Mouse (Mus musculus): ENCODE measurements around the gene Ube2z.
"Not testable (repeated sequence)": the region's sequence is repeated elsewhere in the genome, so short reads cannot be mapped to it uniquely, and the experiment has no call there.

Ube2z gene

GRCm38 (mm10) chr11:96065215-96065911 lies at the start of gene Ube2z:
TSS of gene Ube2z (minus strand) at chr11:96065388.
- DNase-seq (ENCODE audit: low spot score): peak; percentile 99

GRCm38 (mm10) chr11:96114077-96114476 lies 48.9 kb upstream of the Ube2z start:
- no peak for DNase-seq (ENCODE audit: low spot score)

- no peak for DNase-seq (ENCODE audit: low spot score)
Measured at GRCm38 (mm10) chr11:96111751-96112150, 46.6 kb upstream of the Ube2z start, which contains the start of gene Calcoco2. TSS of gene Calcoco2 (minus strand) at chr11:96111964.

GRCm38 (mm10) chr11:96110950-96111349 lies 45.8 kb upstream of the Ube2z start:
- DNase-seq (ENCODE audit: low spot score): not testable (repeated sequence)

- DNase-seq (ENCODE audit: low spot score): no peak
Measured at GRCm38 (mm10) chr11:96108376-96108775, 43.2 kb upstream of the Ube2z start.

- peak; percentile 56 for DNase-seq (ENCODE audit: low spot score)
Measured at GRCm38 (mm10) chr11:96093361-96093760, 28.2 kb upstream of the Ube2z start.

- no peak for DNase-seq (ENCODE audit: low spot score)
Measured at GRCm38 (mm10) chr11:96092674-96093291, 27.6 kb upstream of the Ube2z start.

- no peak for DNase-seq (ENCODE audit: low spot score)
Measured at GRCm38 (mm10) chr11:96091073-96091472, 25.9 kb upstream of the Ube2z start.

- DNase-seq (ENCODE audit: low spot score): no peak
Measured at GRCm38 (mm10) chr11:96087981-96088380, 22.8 kb upstream of the Ube2z start.

GRCm38 (mm10) chr11:96082682-96083081 lies 17.5 kb upstream of the Ube2z start:
- no peak for DNase-seq (ENCODE audit: low spot score)

GRCm38 (mm10) chr11:96080736-96081135 lies 15.5 kb upstream of the Ube2z start:
- DNase-seq (ENCODE audit: low spot score): no peak

GRCm38 (mm10) chr11:96076221-96077105 lies 11.3 kb upstream of the Ube2z start:
- no peak for DNase-seq (ENCODE audit: low spot score)

GRCm38 (mm10) chr11:96075509-96076220 lies 10.5 kb upstream of the Ube2z start, which contains the start of gene Atp5g1:
TSS of gene Atp5g1 (minus strand) at chr11:96075670.
- DNase-seq (ENCODE audit: low spot score): peak; percentile 93

- DNase-seq (ENCODE audit: low spot score): no peak
Measured at GRCm38 (mm10) chr11:96075177-96075508, 10.0 kb upstream of the Ube2z start.

GRCm38 (mm10) chr11:96074351-96075176 lies 9.4 kb upstream of the Ube2z start:
- no peak for DNase-seq (ENCODE audit: low spot score)

- no peak for DNase-seq (ENCODE audit: low spot score)
Measured at GRCm38 (mm10) chr11:96073295-96073993, 8.3 kb upstream of the Ube2z start.

- DNase-seq (ENCODE audit: low spot score): no peak
Measured at GRCm38 (mm10) chr11:96071013-96071412, 5.8 kb upstream of the Ube2z start.

- DNase-seq (ENCODE audit: low spot score): no peak
Measured at GRCm38 (mm10) chr11:96070353-96070752, 5.2 kb upstream of the Ube2z start.

- DNase-seq (ENCODE audit: low spot score): no peak
Measured at GRCm38 (mm10) chr11:96068231-96068630, 3.0 kb upstream of the Ube2z start.

- DNase-seq (ENCODE audit: low spot score): no peak
Measured at GRCm38 (mm10) chr11:96064521-96065214, 520 bp downstream of the Ube2z start.
